In genomic region chrX:104200388-104200735, GRCm38 (mm10) we compare ENCODE assay signal across 8 mouse cellular contexts. TPM values are rescaled to one million over a fixed set of nuclear protein-coding genes. Genes with fewer than 3 reads are reported as not detected.
A peak's percentile ranks its signal among the peaks of the same experiment; 100 is the strongest.
DNase-seq lines count a peak whose midpoint lies in the region; ATAC-seq and TF ChIP-seq lines count a peak whose summit lies in the region.

No protein-coding gene starts in this region.

- H3K4me2 ChIP-seq in stomach, postnatal 0 days (replicated peaks; ENCODE audit: low read depth): peak overlapping the region; percentile 66

- intact Hi-C loops in gastrocnemius, postnatal 14 days (cut with DNase I; ENCODE audit: low total_unique reads): no loop called here

- H3K36me3 ChIP-seq in stomach, postnatal 0 days (ENCODE audit: control insufficient read depth, insufficient read depth, low read length): no peaks in the 10 kb centered on the region

- H3K9ac ChIP-seq in stomach, postnatal 0 days (ENCODE audit: low read length): peak overlapping the region; percentile 43

- peak; percentile 22 for DNase-seq in layer of hippocampus, adult 11-12 months (ENCODE audit: low spot score)
- DNase-seq in layer of hippocampus, adult 9-10 months (ENCODE audit: low spot score): no peak
- peak; percentile 58 for DNase-seq in brain, adult 2 months (ENCODE audit: low read depth, low spot score)
- peak; percentile 4 to 11 for DNase-seq in frontal cortex, adult 2 months (ENCODE audit: extremely low spot score in 1 of 2, low spot score in 1 of 2)
- DNase-seq in kidney, postnatal 10 days: peak; percentile 48
- peak; percentile 10 for DNase-seq in mesoderm, embryonic 11.5 days (ENCODE audit: low read depth, low spot score)
- DNase-seq in stomach, postnatal 0 days (ENCODE audit: low spot score): peak; percentile 23
- no peak for DNase-seq in gastrocnemius, postnatal 14 days

- ATAC-seq in stomach, postnatal 0 days (ENCODE audit: low FRiP score, low TSS enrichment): peak; percentile 69

- TF ChIP-seq CTCF in stomach, postnatal 0 days (IDR thresholded peaks at IDR 0.05; ENCODE audit: low read depth): no peak

- H3K4me1 ChIP-seq in stomach, postnatal 0 days (replicated peaks; ENCODE audit: control insufficient read depth, insufficient read depth): no peaks in the 10 kb centered on the region

- no peaks in the 10 kb centered on the region for H3K9me3 ChIP-seq in stomach, postnatal 0 days (ENCODE audit: control insufficient read depth, low read length)

- no peaks in the 10 kb centered on the region for H3K27me3 ChIP-seq in stomach, postnatal 0 days (ENCODE audit: control insufficient read depth, insufficient read depth, low read length)

- 24% methylated on average over 11 of the region's 37 CpGs for WGBS in stomach, postnatal 0 days

- H3K4me3 ChIP-seq in stomach, postnatal 0 days (ENCODE audit: low read depth, low read length): peak overlapping the region; percentile 50

- H3K27ac ChIP-seq in stomach, postnatal 0 days (replicated peaks): no peak overlapping the region

- TF ChIP-seq EP300 in stomach, postnatal 0 days (optimal IDR thresholded peaks at IDR 0.05): no peak

RNA-seq across cellular contexts. Expression of gene Nexmif, which starts 0.6 kb away (rescaled TPM):
- polyA plus RNA-seq in frontal cortex, adult 2 months (2012; rRNA removed): 5.5 and 6.3 TPM in 2 replicates
- polyA plus RNA-seq in stomach, postnatal 0 days (2015; fragmentation: Nextera tagmentation; extraction: Ambion mirVana): 0.33 and 0.44 TPM in 2 replicates
- under 1 TPM; 0.13 to 0.25 TPM for total RNA-seq in gastrocnemius, postnatal 14 days (2021)

Comparison
In these comparisons a context has a peak if more than half of its experiments do, and no peak if none do; other contexts are left out.
1. DNase-seq: peak in layer of hippocampus, adult 11-12 months (single experiment), brain, adult 2 months (single experiment), frontal cortex, adult 2 months (2 of 2), kidney, postnatal 10 days (single experiment), mesoderm, embryonic 11.5 days (single experiment) and stomach, postnatal 0 days (single experiment); none in layer of hippocampus, adult 9-10 months (single experiment) and gastrocnemius, postnatal 14 days (single experiment).